Mouse (Mus musculus) ES-E14 (cell line): ENCODE results near the gene Rbfox3. TPM values are rescaled to one million over a fixed set of nuclear protein-coding genes. Genes with fewer than 3 reads are reported as not detected.

ENCODE experiments used
- DNase-seq: peaks from one replicate; pipeline ENCODE4 v3.0.0-alpha.2; 2013; ENCODE audit warnings: low read depth, low spot score
- H3K27ac ChIP-seq: 2 replicates; pipeline ENCODE4 v1.5.1; 2012; ENCODE audit warnings: low read depth, mild to moderate bottlenecking, low read length, moderate library complexity, mixed read lengths; ENCODE audit not compliant: poor library complexity, insufficient read depth, severe bottlenecking
- H3K36me3 ChIP-seq: 2 replicates; pipeline ENCODE4 v1.6.1; 2012; ENCODE audit warnings: mild to moderate bottlenecking, low read length, moderate library complexity, mixed read lengths; ENCODE audit not compliant: control insufficient read depth, poor library complexity, insufficient read depth, severe bottlenecking
- H3K4me1 ChIP-seq, 2 experiments: fragments of 150-350 bp in 1 of 2; sonication (generic) in 1 of 2; 2 replicates each; pipeline ENCODE4 v1.6.1; 2012; ENCODE audit warnings: low read length in 2 of 2, mild to moderate bottlenecking in 1 of 2, mixed read lengths in 1 of 2; ENCODE audit not compliant: control insufficient read depth in 2 of 2, insufficient read depth in 2 of 2, poor library complexity in 1 of 2
- H3K4me3 ChIP-seq, 2 experiments: fragments of 150-350 bp in 1 of 2; sonication (generic) in 1 of 2; 2 replicates each; pipeline ENCODE4 v1.5.1; 2012; ENCODE audit warnings: low read length in 2 of 2, low read depth in 1 of 2, mild to moderate bottlenecking in 1 of 2, mixed read lengths in 1 of 2; ENCODE audit not compliant: insufficient read depth in 1 of 2, poor library complexity in 1 of 2, severe bottlenecking in 1 of 2
- H3K9ac ChIP-seq: 2 replicates; pipeline ENCODE4 v1.6.1; 2012; ENCODE audit warnings: low read depth, mild to moderate bottlenecking, low read length, mixed read lengths; ENCODE audit not compliant: poor library complexity, insufficient read depth, severe bottlenecking
- H3K9me3 ChIP-seq: fragments of 150-350 bp; sonication (generic); 2 replicates; pipeline ENCODE4 v1.6.1; 2012; ENCODE audit warnings: low read depth, mild to moderate bottlenecking, low read length; ENCODE audit not compliant: control insufficient read depth, insufficient read depth
- CHD2 ChIP-seq: IDR thresholded peaks from 2 replicates; pipeline ENCODE4 v1.6.1; 2014; ENCODE audit warnings: mild to moderate bottlenecking, low read depth, low read length, inconsistent platforms
- HCFC1 ChIP-seq: IDR thresholded peaks from 2 replicates; pipeline ENCODE4 v1.6.1; 2012; ENCODE audit warnings: low read length, inconsistent platforms, borderline replicate concordance; ENCODE audit not compliant: insufficient read depth
- MAFK ChIP-seq: IDR thresholded peaks from 2 replicates; pipeline ENCODE4 v1.6.1; 2014; ENCODE audit warnings: mild to moderate bottlenecking, low read depth, low read length, inconsistent platforms; ENCODE audit not compliant: insufficient read depth
- ZC3H11A ChIP-seq: IDR thresholded peaks from 2 replicates; pipeline ENCODE4 v1.6.1; 2012; ENCODE audit warnings: low read depth, mild to moderate bottlenecking, inconsistent platforms, low read length, borderline replicate concordance
- ZNF384 ChIP-seq: IDR thresholded peaks from 2 replicates; pipeline ENCODE4 v1.6.1; 2012; ENCODE audit warnings: low read depth, low read length, inconsistent platforms
- in situ Hi-C, 2 experiments: fragments of 600-800 bp; cut with MboI; formaldehyde crosslinking; loops; one replicate each; pipeline ENCODE4 v1.15.1; 2025; ENCODE audit warnings: low sequenced_read_pairs in 2 of 2, inconsistent platforms in 1 of 2; ENCODE audit not compliant: unreplicated experiment in 2 of 2
- total RNA-seq: library from RNA; depleted of rRNA; stranded (reverse); fragments of 300-350 nt; gene quantifications from 2 replicates; pipeline ENCODE4 v1.2.3, GENCODE M21; 2012

Rbfox3 gene
- total RNA-seq, 1 experiment, result 0.45 TPM

DNA sequence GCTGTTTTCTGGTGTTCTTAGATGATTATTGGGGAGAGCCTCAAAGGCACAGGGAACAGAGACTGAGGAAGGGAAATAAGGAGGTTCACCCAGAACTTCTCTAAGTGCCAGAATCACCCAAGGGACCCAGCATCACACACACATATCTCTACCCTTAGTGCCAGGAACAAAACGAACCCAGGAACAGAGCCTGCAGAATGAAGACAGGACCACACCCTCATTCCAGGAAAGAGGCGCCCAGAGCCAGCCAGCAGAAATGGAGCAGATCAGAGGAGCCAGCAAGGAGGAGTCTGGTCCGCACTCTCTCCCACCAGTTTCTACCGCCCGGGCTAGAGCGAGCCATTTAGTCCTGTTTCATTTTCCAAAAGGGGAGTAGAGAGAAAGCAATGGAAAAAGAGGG is 358.4 kb downstream of the Rbfox3 start:
- TF ChIP-seq CHD2 (no peak), HCFC1 (no peak), MAFK (no peak), ZNF384 (no peak), ZC3H11A (no peak)
- H3K4me1 ChIP-seq, result peaks cover 10 to 33% of the 10 kb centered on the region in 2 experiments; a peak in 2 of 4 replicates
- no peak overlapping the region for H3K4me3 ChIP-seq
- no peaks in the 10 kb centered on the region for H3K9me3 ChIP-seq
- no peak overlapping the region for H3K9ac ChIP-seq
- DNase-seq, result no peak
- no peak overlapping the region for H3K27ac ChIP-seq
- in situ Hi-C loops, result no loop called here
- no peaks in the 10 kb centered on the region for H3K36me3 ChIP-seq

DNA sequence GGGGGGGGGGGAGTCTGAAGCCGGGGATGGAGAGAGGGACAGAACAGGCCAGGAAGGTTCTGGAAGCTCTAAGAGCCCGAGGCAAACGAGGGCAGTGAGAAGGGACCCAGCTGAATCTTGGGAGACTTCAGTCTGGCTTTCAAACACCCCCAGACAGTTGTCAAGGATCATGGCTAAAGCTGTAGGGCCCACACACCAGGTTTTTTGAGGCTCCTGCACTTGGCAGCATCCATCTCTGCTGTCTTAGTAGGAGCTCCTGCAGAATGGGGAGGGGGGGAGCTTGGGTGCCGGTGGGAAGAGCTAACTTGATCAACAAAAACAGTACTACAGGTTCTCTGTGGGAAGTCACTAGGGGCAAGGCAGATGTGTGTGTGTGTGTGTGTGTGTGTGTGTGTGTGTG is 358.9 kb downstream of the Rbfox3 start:
- no peaks in the 10 kb centered on the region for H3K36me3 ChIP-seq
- H3K27ac ChIP-seq, result no peak overlapping the region
- H3K9me3 ChIP-seq, result no peaks in the 10 kb centered on the region
- TF ChIP-seq MAFK (no peak), ZC3H11A (no peak), HCFC1 (no peak), ZNF384 (no peak), CHD2 (no peak)
- H3K4me1 ChIP-seq, result peaks cover 10 to 33% of the 10 kb centered on the region in 2 experiments; a peak in 2 of 4 replicates
- in situ Hi-C loops, result no loop called here
- no peak overlapping the region for H3K9ac ChIP-seq
- no peak overlapping the region for H3K4me3 ChIP-seq
- no peak for DNase-seq

DNA sequence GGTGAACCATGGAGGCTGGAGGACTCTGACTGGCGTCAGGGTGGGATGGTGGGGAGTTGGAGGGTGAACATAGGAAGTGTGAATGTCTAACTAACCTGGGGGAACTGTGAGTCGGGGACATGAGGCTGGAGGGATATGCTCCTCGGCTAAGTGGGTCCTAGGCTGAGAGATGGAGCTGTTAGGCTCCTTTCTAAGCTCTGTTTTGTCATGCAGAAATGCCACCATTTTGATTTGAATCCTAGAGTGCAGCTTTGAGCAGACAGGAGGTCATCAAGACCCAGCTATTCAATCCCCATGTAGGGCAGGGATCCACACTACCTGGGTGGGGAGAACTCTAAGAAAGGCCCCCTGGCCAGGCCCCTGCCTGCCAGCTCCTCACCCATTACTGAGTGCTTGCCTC is 359.7 kb downstream of the Rbfox3 start:
- H3K27ac ChIP-seq, result no peak overlapping the region; the same call in 1 of the 2 replicates
- H3K36me3 ChIP-seq, result no peaks in the 10 kb centered on the region
- peak overlapping the region; percentile 17 to 21; a peak in 2 of 4 replicates for H3K4me3 ChIP-seq
- peak overlapping the region; percentile 8; the same call in 1 of the 2 replicates for H3K9ac ChIP-seq
- peaks cover 10 to 33% of the 10 kb centered on the region in 2 experiments; a peak in 2 of 4 replicates for H3K4me1 ChIP-seq
- no peaks in the 10 kb centered on the region for H3K9me3 ChIP-seq
- no peak for TF ChIP-seq MAFK
- TF ChIP-seq HCFC1, result no peak
- TF ChIP-seq ZC3H11A, result no peak
- in situ Hi-C loops, result no loop called here
- peak; percentile 46 for DNase-seq

DNA sequence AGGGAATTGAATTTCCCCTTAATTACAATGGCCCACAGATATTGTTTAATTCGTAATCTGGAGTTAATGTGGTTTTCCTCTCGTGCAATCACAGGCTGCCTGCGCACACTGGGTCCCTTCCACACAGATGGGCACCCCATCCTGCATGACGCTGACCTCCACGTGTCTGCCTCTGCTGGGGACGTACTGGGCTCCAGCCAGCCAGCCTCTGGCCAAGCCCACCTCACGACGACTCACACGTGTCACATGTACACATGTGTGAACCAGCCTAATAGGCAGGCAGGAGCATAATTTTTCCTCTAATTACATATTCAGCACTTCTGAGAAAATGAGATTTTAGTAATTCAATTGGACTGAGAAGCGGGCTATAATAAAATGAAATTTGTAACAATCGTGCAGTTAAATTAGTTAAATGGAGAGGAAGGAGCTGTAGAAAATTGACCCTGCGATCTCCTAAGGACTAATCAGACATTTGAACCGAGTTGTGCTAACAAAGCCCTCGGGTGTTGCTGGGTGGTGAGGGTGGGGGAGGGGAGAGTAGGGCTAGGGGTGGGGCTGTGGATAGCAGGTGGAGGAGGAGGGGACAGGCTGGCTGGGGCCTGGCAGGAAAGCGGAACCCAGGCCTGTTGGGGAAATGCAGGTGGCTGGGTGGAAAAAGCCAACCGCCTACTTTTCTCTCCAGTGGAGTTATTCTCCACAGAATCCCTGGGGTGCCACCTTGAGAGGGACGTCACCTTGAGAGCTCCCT is 360.4 kb downstream of the Rbfox3 start:
- Histone ChIP-seq H3K4me3 (peak overlapping the region; percentile 17 to 21; a peak in 2 of 4 replicates), H3K9ac (no peak overlapping the region; the same call in 1 of the 2 replicates), H3K27ac (no peak overlapping the region; the same call in 1 of the 2 replicates), H3K36me3 (no peaks in the 10 kb centered on the region), H3K9me3 (no peaks in the 10 kb centered on the region), H3K4me1 (peaks cover 10 to 33% of the 10 kb centered on the region in 2 experiments; a peak in 2 of 4 replicates)
- in situ Hi-C loops, result no loop called here
- TF ChIP-seq ZNF384 (no peak), CHD2 (no peak)
- DNase-seq, result no peak
